Comparison of ENCODE assay signal across 13 mouse cellular contexts in genomic region chr6:118070321-118071012, GRCm38 (mm10). TPM values are rescaled to one million over a fixed set of nuclear protein-coding genes. Genes with fewer than 3 reads are reported as not detected.
DNase-seq lines count a peak whose midpoint lies in the region; ATAC-seq and TF ChIP-seq lines count a peak whose summit lies in the region.
"Had no signal": no experiment of that assay in that cellular context is flagged by ENCODE, and none has a peak within 500 bp of the region (broad histone marks: within the 10 kb centered on the region; RNA-seq: fewer than 3 reads in every experiment).

No protein-coding gene starts in this region.

- no peak overlapping the region for H3K4me3 ChIP-seq in forebrain, embryonic 15.5 days
- H3K4me3 ChIP-seq in forebrain, embryonic 10.5 days, result no peak overlapping the region
- no peak overlapping the region for H3K4me3 ChIP-seq in lung, embryonic 14.5 days (ENCODE audit: low read depth, low read length)
- H3K4me3 ChIP-seq in olfactory bulb, adult 2 months (ENCODE audit: insufficient read depth, low read depth, low read length), result no peak overlapping the region
- no peak overlapping the region for H3K4me3 ChIP-seq in heart, embryonic 12.5 days
- H3K4me3 ChIP-seq: stomach, embryonic 15.5 days had no signal

- H3K4me2 ChIP-seq in forebrain, embryonic 15.5 days (replicated peaks), result no peak overlapping the region
- no peak overlapping the region for H3K4me2 ChIP-seq in lung, embryonic 14.5 days
- no peak overlapping the region for H3K4me2 ChIP-seq in heart, embryonic 12.5 days
- H3K4me2 ChIP-seq: midbrain, embryonic 11.5 days; stomach, embryonic 15.5 days had no signal

- 0 out of 2 replicates have a peak, but pooled peaks have one; percentile 12 for ATAC-seq in forebrain, embryonic 15.5 days (replicated peaks)
- ATAC-seq in lung, embryonic 14.5 days (ENCODE audit: insufficient read depth), result no peak
- no peak for ATAC-seq in heart, embryonic 12.5 days (ENCODE audit: insufficient number of reproducible peaks, low FRiP score)
- ATAC-seq: intestine, embryonic 16.5 days had no signal

- no peaks in the 10 kb centered on the region for H3K27me3 ChIP-seq in forebrain, embryonic 15.5 days
- H3K27me3 ChIP-seq in forebrain, embryonic 10.5 days (ENCODE audit: poor library complexity, severe bottlenecking), result peaks cover 34% of the 10 kb centered on the region
- H3K27me3 ChIP-seq in lung, embryonic 14.5 days (ENCODE audit: insufficient read depth, low read length), result peaks cover 14% of the 10 kb centered on the region
- peaks cover 23% of the 10 kb centered on the region for H3K27me3 ChIP-seq in heart, embryonic 12.5 days (replicated peaks)

- 0 out of 2 replicates have a peak overlapping the region, but pooled peaks have one; percentile 19 for H3K27ac ChIP-seq in forebrain, embryonic 15.5 days (replicated peaks)
- no peak overlapping the region for H3K27ac ChIP-seq in forebrain, embryonic 10.5 days
- no peak overlapping the region for H3K27ac ChIP-seq in lung, embryonic 14.5 days (ENCODE audit: low read depth)
- H3K27ac ChIP-seq in olfactory bulb, adult 2 months (ENCODE audit: insufficient read depth, low read depth, low read length), result peak overlapping the region; percentile 81
- no peak overlapping the region for H3K27ac ChIP-seq in heart, embryonic 12.5 days (ENCODE audit: poor library complexity, severe bottlenecking)
- H3K27ac ChIP-seq: stomach, embryonic 15.5 days had no signal

- no peaks in the 10 kb centered on the region for H3K36me3 ChIP-seq in forebrain, embryonic 15.5 days
- H3K36me3 ChIP-seq in forebrain, embryonic 10.5 days (replicated peaks), result no peaks in the 10 kb centered on the region
- H3K36me3 ChIP-seq in lung, embryonic 14.5 days (ENCODE audit: insufficient read depth), result no peaks in the 10 kb centered on the region
- no peaks in the 10 kb centered on the region for H3K36me3 ChIP-seq in heart, embryonic 12.5 days
- H3K36me3 ChIP-seq: stomach, embryonic 15.5 days had no signal

- H3K9me3 ChIP-seq in forebrain, embryonic 15.5 days, result no peaks in the 10 kb centered on the region
- H3K9me3 ChIP-seq in forebrain, embryonic 10.5 days, result no peaks in the 10 kb centered on the region
- H3K9me3 ChIP-seq in lung, embryonic 14.5 days (ENCODE audit: low read depth, low read length), result no peaks in the 10 kb centered on the region
- no peaks in the 10 kb centered on the region for H3K9me3 ChIP-seq in heart, embryonic 12.5 days (replicated peaks)
- H3K9me3 ChIP-seq: stomach, embryonic 15.5 days had no signal

- no peak for TF ChIP-seq CTCF in lung, embryonic 14.5 days (IDR thresholded peaks at IDR 0.05; ENCODE audit: low read depth)
- TF ChIP-seq CTCF in olfactory bulb, adult 2 months (IDR thresholded peaks at IDR 0.05; ENCODE audit: insufficient read depth, low read depth, low read length), result no peak

- DNase-seq in forebrain, embryonic 10.5 days (ENCODE audit: extremely low spot score, low spot score), result no peak
- peak; percentile 48 for DNase-seq in lung, embryonic 14.5 days
- no peak for DNase-seq in lung, postnatal 4 days
- DNase-seq in cerebellum, postnatal 25 days, result peak; percentile 75 to 83
- no peak for DNase-seq in adrenal gland, postnatal 25 days
- DNase-seq: heart, postnatal 14 days had no signal

- H3K4me1 ChIP-seq in forebrain, embryonic 15.5 days, result peaks cover 35% of the 10 kb centered on the region
- H3K4me1 ChIP-seq in forebrain, embryonic 10.5 days, result peaks cover 24% of the 10 kb centered on the region
- peaks cover 12% of the 10 kb centered on the region; the same call in 1 of the 2 replicates for H3K4me1 ChIP-seq in lung, embryonic 14.5 days (ENCODE audit: insufficient read depth)
- H3K4me1 ChIP-seq in olfactory bulb, adult 2 months (ENCODE audit: control insufficient read depth, insufficient read depth, low read length), result peaks cover 68% of the 10 kb centered on the region
- peaks cover 35% of the 10 kb centered on the region for H3K4me1 ChIP-seq in heart, embryonic 12.5 days (replicated peaks)

- no peak for TF ChIP-seq POLR2A in olfactory bulb, adult 2 months (IDR thresholded peaks at IDR 0.05; ENCODE audit: insufficient read depth, low read depth, low read length)

- H3K9ac ChIP-seq in forebrain, embryonic 15.5 days (replicated peaks), result no peak overlapping the region
- no peak overlapping the region for H3K9ac ChIP-seq in lung, embryonic 14.5 days
- no peak overlapping the region for H3K9ac ChIP-seq in heart, embryonic 12.5 days
- H3K9ac ChIP-seq: stomach, embryonic 15.5 days had no signal

- WGBS in forebrain, embryonic 15.5 days, result 63% methylated on average over 5 of the region's 5 CpGs
- WGBS in forebrain, embryonic 10.5 days, result 78% methylated on average over 5 of the region's 5 CpGs
- WGBS in lung, embryonic 14.5 days, result 54% methylated on average over 5 of the region's 5 CpGs
- 48% methylated on average over 5 of the region's 5 CpGs for WGBS in olfactory bulb, adult 2 months
- WGBS in heart, embryonic 12.5 days, result 66% methylated on average over 5 of the region's 5 CpGs

RNA-seq across cellular contexts. Expression of gene Rasgef1a, which starts 59.2 kb away (rescaled TPM):
- polyA plus RNA-seq in forebrain, embryonic 15.5 days (2015; fragmentation: Nextera tagmentation; extraction: Ambion mirVana), result 3.7 and 4.1 TPM in 2 replicates
- polyA plus RNA-seq in forebrain, embryonic 10.5 days (2016; fragmentation: Nextera tagmentation; extraction: Ambion mirVana), result 0.22 TPM in 1 of 2 replicates, not detected in the other
- polyA plus RNA-seq in lung, embryonic 14.5 days (2014; fragmentation: Nextera tagmentation; extraction: Ambion mirVana), result 1.0 and 1.1 TPM in 2 replicates
- not detected in 2 replicates for polyA plus RNA-seq in olfactory bulb, adult 2 months (2012; ENCODE audit: insufficient read depth, insufficient read length, low replicate concordance, missing spikeins)
- 0.51 and 1.1 TPM in 2 replicates for polyA plus RNA-seq in heart, embryonic 12.5 days (2016; fragmentation: Nextera tagmentation; extraction: Ambion mirVana)
- total RNA-seq in adrenal gland, postnatal 25 days (2021), result 0.15 TPM in 1 of 2 replicates, not detected in the other
- total RNA-seq: liver, adult 2 months had no signal

Comparison
In these comparisons a context has a peak if more than half of its experiments do, and no peak if none do; other contexts are left out.
1. H3K27ac ChIP-seq: peak in forebrain, embryonic 15.5 days (single experiment) and olfactory bulb, adult 2 months (single experiment); none in forebrain, embryonic 10.5 days (single experiment), lung, embryonic 14.5 days (single experiment) and heart, embryonic 12.5 days (single experiment).
2. DNase-seq: peak in lung, embryonic 14.5 days (single experiment) and cerebellum, postnatal 25 days (2 of 2); none in forebrain, embryonic 10.5 days (single experiment), lung, postnatal 4 days (0 of 2) and adrenal gland, postnatal 25 days (single experiment).